Mouse (Mus musculus) limb, embryonic 14.5 days (tissue): ENCODE results near the gene Xntrpc. TPM values are rescaled to one million over a fixed set of nuclear protein-coding genes. Genes with fewer than 3 reads are reported as not detected.
A peak's percentile ranks its signal among the peaks of the same experiment; 100 is the strongest.
"Not testable (repeated sequence)": the region's sequence is repeated elsewhere in the genome, so short reads cannot be mapped to it uniquely, and the experiment has no call there.

ENCODE experiments used
- ATAC-seq: fragments of 200-750 bp; cut with Nextera tagmentation; 2 replicates; pipeline ENCODE4 v1.8.0; 2017; ENCODE audit warnings: low read depth, moderate number of reproducible peaks, moderate TSS enrichment; ENCODE audit not compliant: low FRiP score
- DNase-seq: peaks from one replicate; pipeline ENCODE4 v3.0.0-alpha.2; 2015; ENCODE audit warnings: low spot score
- H3K27ac ChIP-seq: fragments of 300-500 bp; sonication (generic); replicated peaks from 2 replicates; pipeline ENCODE4 v1.5.1; 2014; ENCODE audit warnings: low read depth, mild to moderate bottlenecking, low read length, moderate library complexity, mixed read lengths
- H3K27me3 ChIP-seq: fragments of 300-500 bp; sonication (generic); 2 replicates; pipeline ENCODE4 v1.6.1; 2014; ENCODE audit warnings: low read length, mixed read lengths; ENCODE audit not compliant: control insufficient read depth, insufficient read depth
- H3K36me3 ChIP-seq: fragments of 300-500 bp; sonication (generic); 2 replicates; pipeline ENCODE4 v1.6.1; 2014; ENCODE audit warnings: mild to moderate bottlenecking, low read length, moderate library complexity, mixed read lengths; ENCODE audit not compliant: control insufficient read depth, insufficient read depth
- H3K4me1 ChIP-seq: fragments of 300-500 bp; sonication (generic); 2 replicates; pipeline ENCODE4 v1.6.1; 2014; ENCODE audit warnings: antibody characterized with exemption, low read length, mixed read lengths; ENCODE audit not compliant: control insufficient read depth, insufficient read depth
- H3K4me2 ChIP-seq: fragments of 300-500 bp; sonication (generic); replicated peaks from 2 replicates; pipeline ENCODE4 v1.6.1; 2014; ENCODE audit warnings: low read depth, mild to moderate bottlenecking, low read length, moderate library complexity; ENCODE audit not compliant: severe bottlenecking
- H3K4me3 ChIP-seq: fragments of 300-500 bp; sonication (generic); replicated peaks from 2 replicates; pipeline ENCODE4 v1.5.1; 2014; ENCODE audit warnings: low read length
- H3K9ac ChIP-seq: fragments of 300-500 bp; sonication (generic); 2 replicates; pipeline ENCODE4 v1.6.1; 2014; ENCODE audit warnings: mild to moderate bottlenecking, low read depth, low read length, moderate library complexity; ENCODE audit not compliant: severe bottlenecking
- H3K9me3 ChIP-seq: fragments of 300-500 bp; sonication (generic); 2 replicates; pipeline ENCODE4 v1.6.1; 2016; ENCODE audit warnings: low read length; ENCODE audit not compliant: control insufficient read depth
- POLR2A ChIP-seq: fragments of 200-500 bp; IDR thresholded peaks from 2 replicates; pipeline ENCODE4 v1.8.0; 2012; ENCODE audit warnings: inconsistent platforms, mild to moderate bottlenecking, moderate library complexity, borderline replicate concordance; ENCODE audit not compliant: insufficient read depth, insufficient read length; ENCODE audit errors: extremely low read depth
- WGBS: fragments of 180-500 bp; shearing (Covaris S2); extraction: QIAGEN DNeasy Blood & Tissue Kit; methylation state at CpG from one replicate; pipeline ENCODE4 v1.1.7; 2014; 5-methylcytosine and 5-hydroxymethylcytosine counted together
- polyA plus RNA-seq, 2 experiments: library from polyadenylated mRNA; depleted of rRNA in 1 of 2; stranded (reverse) in 1 of 2; unstranded in 1 of 2; fragments of >200 nt; fragmentation: Nextera tagmentation in 1 of 2; extraction: Ambion mirVana in 1 of 2; gene quantifications; 2 replicates each; pipeline versions ENCODE4 v1.2.1 to v1.2.3; 2012 to 2014

Gene Xntrpc
- polyA plus RNA-seq, 2 experiments, result 1.2 to 9.5 TPM

- no peak overlapping the region for H3K27ac ChIP-seq
- no peak for TF ChIP-seq POLR2A
- no peaks in the 10 kb centered on the region for H3K9me3 ChIP-seq
- H3K4me1 ChIP-seq, result no peaks in the 10 kb centered on the region
- no peak overlapping the region for H3K4me3 ChIP-seq
- WGBS, result 94% methylated on average over 3 of the region's 3 CpGs
- no peak overlapping the region for H3K9ac ChIP-seq
- no peak for DNase-seq
- H3K36me3 ChIP-seq, result peaks cover 86% of the 10 kb centered on the region
- ATAC-seq, result no peak
- H3K4me2 ChIP-seq, result no peak overlapping the region
- H3K27me3 ChIP-seq, result no peaks in the 10 kb centered on the region
Measured at GRCm38 (mm10) chr7:102037318-102037717, 28.2 kb upstream of the Xntrpc start.

- Histone ChIP-seq H3K27ac (no peak overlapping the region), H3K27me3 (no peaks in the 10 kb centered on the region), H3K4me1 (0 out of 2 replicates have a peak, but pooled peaks cover 3% of the 10 kb centered on the region), H3K4me2 (no peak overlapping the region), H3K4me3 (no peak overlapping the region), H3K36me3 (peaks cover 46% of the 10 kb centered on the region), H3K9me3 (no peaks in the 10 kb centered on the region), H3K9ac (no peak overlapping the region)
- ATAC-seq, result no peak
- WGBS, result 57% methylated on average over 2 of the region's 2 CpGs
- no peak for TF ChIP-seq POLR2A
- no peak for DNase-seq
Measured at GRCm38 (mm10) chr7:102042314-102042713, 23.2 kb upstream of the Xntrpc start.

GRCm38 (mm10) chr7:102048524-102048923 lies 17.0 kb upstream of the Xntrpc start:
- ATAC-seq, H3K9ac ChIP-seq, H3K4me1 ChIP-seq, H3K4me2 ChIP-seq, DNase-seq, H3K4me3 ChIP-seq, H3K27ac ChIP-seq, H3K27me3 ChIP-seq, H3K9me3 ChIP-seq, H3K36me3 ChIP-seq: not testable (repeated sequence)

GRCm38 (mm10) chr7:102061353-102061752 lies 4.2 kb upstream of the Xntrpc start:
- H3K4me2 ChIP-seq, result no peak overlapping the region

GRCm38 (mm10) chr7:102062203-102062602 lies 3.3 kb upstream of the Xntrpc start:
- Histone ChIP-seq H3K4me2 (no peak overlapping the region), H3K4me3 (no peak overlapping the region), H3K9me3 (no peaks in the 10 kb centered on the region), H3K27me3 (no peaks in the 10 kb centered on the region), H3K4me1 (peaks cover 14% of the 10 kb centered on the region), H3K9ac (no peak overlapping the region), H3K27ac (no peak overlapping the region), H3K36me3 (peaks cover 11% of the 10 kb centered on the region; the same call in 1 of the 2 replicates)
- no peak for TF ChIP-seq POLR2A
- DNase-seq, result no peak
- WGBS, result 94% methylated on average over 1 of the region's 1 CpGs
- ATAC-seq, result no peak

More at GRCm38 (mm10) chr7:102061353-102061752, 4.2 kb upstream of the Xntrpc start:
- no peak overlapping the region for H3K27ac ChIP-seq
- no peak for DNase-seq
- H3K36me3 ChIP-seq, result peaks cover 18% of the 10 kb centered on the region; the same call in 1 of the 2 replicates
- ATAC-seq, result no peak
- no peaks in the 10 kb centered on the region for H3K27me3 ChIP-seq
- H3K4me3 ChIP-seq, result no peak overlapping the region
- H3K4me1 ChIP-seq, result peaks cover 12% of the 10 kb centered on the region
- no peak overlapping the region for H3K9ac ChIP-seq
- TF ChIP-seq POLR2A, result no peak
- H3K9me3 ChIP-seq, result no peaks in the 10 kb centered on the region
- 90% methylated on average over 3 of the region's 3 CpGs for WGBS

GRCm38 (mm10) chr7:102063891-102064290 lies 1.6 kb upstream of the Xntrpc start:
- H3K9me3 ChIP-seq, result no peaks in the 10 kb centered on the region
- H3K27me3 ChIP-seq, result no peaks in the 10 kb centered on the region
- TF ChIP-seq POLR2A, result no peak
- peaks cover 14% of the 10 kb centered on the region for H3K4me1 ChIP-seq
- H3K4me2 ChIP-seq, result peak overlapping the region; percentile 74
- no peak for DNase-seq
- peak overlapping the region; percentile 75 for H3K4me3 ChIP-seq
- H3K9ac ChIP-seq, result no peak overlapping the region
- H3K36me3 ChIP-seq, result 0 out of 2 replicates have a peak, but pooled peaks cover 6% of the 10 kb centered on the region
- no peak overlapping the region for H3K27ac ChIP-seq
- ATAC-seq, result no peak
- WGBS, result 85% methylated on average over 9 of the region's 9 CpGs
